Mouse (Mus musculus): ENCODE results near the gene Nktr. TPM values are rescaled to one million over a fixed set of nuclear protein-coding genes. Genes with fewer than 3 reads are reported as not detected.

Gene Nktr
- polyA plus RNA-seq, 1 experiment: 10.7 TPM

DNA sequence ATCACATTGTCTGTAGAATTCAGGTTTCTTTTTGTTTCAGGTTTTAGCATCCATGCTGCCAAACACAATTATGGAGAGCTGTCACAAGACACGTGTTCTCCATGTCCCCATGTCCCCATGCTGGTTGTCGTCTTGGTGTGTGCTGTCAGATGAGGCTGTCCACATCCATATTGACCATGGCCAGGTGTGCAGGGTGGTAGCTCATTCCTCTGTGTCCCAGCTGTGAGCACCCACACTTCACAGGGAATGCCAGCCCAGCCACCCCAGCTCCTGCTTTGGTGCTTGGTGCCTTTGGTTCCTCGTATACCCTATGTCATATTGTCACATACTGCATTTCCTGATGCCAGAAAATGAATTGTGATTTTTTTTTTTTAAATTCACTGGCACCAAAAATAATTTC lies 35.7 kb downstream of the Nktr start:
- no peak overlapping the region for H3K4me3 ChIP-seq (ENCODE audit: insufficient read depth, poor library complexity, severe bottlenecking)
- TF ChIP-seq CEBPB (IDR thresholded peaks at IDR 0.05; ENCODE audit: low read depth) (no peak), CTCF (IDR thresholded peaks at IDR 0.05; ENCODE audit: control insufficient read depth, insufficient read depth, insufficient read length) (no peak), MYOD1 (IDR thresholded peaks at IDR 0.05; ENCODE audit: control insufficient read depth, insufficient read length, low read depth) (no peak), MAX (IDR thresholded peaks at IDR 0.05) (no peak), MYOG (IDR thresholded peaks at IDR 0.05; ENCODE audit: control insufficient read depth, extremely low read depth, insufficient read length) (no peak), FOSL1 (IDR thresholded peaks at IDR 0.05; ENCODE audit: insufficient read depth, low read length, poor library complexity, severe bottlenecking) (no peak), USF1 (IDR thresholded peaks at IDR 0.05; ENCODE audit: low read depth) (no peak)
- no peaks in the 10 kb centered on the region for H3K79me3 ChIP-seq (ENCODE audit: low read depth)
- H3K36me3 ChIP-seq (ENCODE audit: control insufficient read depth, insufficient read depth): peaks cover 63% of the 10 kb centered on the region
- no peak overlapping the region for H3ac ChIP-seq (ENCODE audit: control insufficient read depth, insufficient read length, low read depth)
- no peaks in the 10 kb centered on the region for H3K27me3 ChIP-seq (ENCODE audit: control insufficient read depth, insufficient read depth, insufficient read length)
- no peaks in the 10 kb centered on the region for H3K79me2 ChIP-seq (ENCODE audit: control insufficient read depth, insufficient read depth)

DNA sequence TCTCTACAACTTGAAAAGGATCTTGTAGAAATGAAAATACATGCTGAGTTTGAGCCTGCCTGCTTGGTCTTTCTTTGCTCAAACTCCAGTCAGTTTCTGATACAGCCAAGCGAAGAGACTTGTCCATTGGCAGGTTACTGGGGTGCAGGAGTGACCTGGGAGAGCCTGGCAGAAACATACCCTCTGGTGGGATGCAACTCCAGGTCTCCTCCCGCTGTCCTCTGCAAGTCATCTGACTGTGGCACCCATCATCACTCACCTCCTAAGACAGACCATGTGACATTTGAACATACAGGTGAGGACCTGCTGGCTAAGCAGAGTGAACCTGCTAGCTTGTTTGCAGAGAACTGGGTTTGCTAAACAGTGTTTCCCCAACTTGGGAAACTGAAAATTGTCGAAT lies 37.8 kb downstream of the Nktr start:
- TF ChIP-seq MYOG (IDR thresholded peaks at IDR 0.05; ENCODE audit: control insufficient read depth, extremely low read depth, insufficient read length): no peak
- TF ChIP-seq USF1 (IDR thresholded peaks at IDR 0.05; ENCODE audit: low read depth): no peak
- no peak for TF ChIP-seq MAX (IDR thresholded peaks at IDR 0.05)
- TF ChIP-seq FOSL1 (IDR thresholded peaks at IDR 0.05; ENCODE audit: insufficient read depth, low read length, poor library complexity, severe bottlenecking): no peak
- no peak for TF ChIP-seq CEBPB (IDR thresholded peaks at IDR 0.05; ENCODE audit: low read depth)
- no peak for TF ChIP-seq MYOD1 (IDR thresholded peaks at IDR 0.05; ENCODE audit: control insufficient read depth, insufficient read length, low read depth)
- Histone ChIP-seq H3K4me3 (ENCODE audit: insufficient read depth, poor library complexity, severe bottlenecking) (no peak overlapping the region), H3ac (ENCODE audit: control insufficient read depth, insufficient read length, low read depth) (no peak overlapping the region), H3K79me3 (ENCODE audit: low read depth) (no peaks in the 10 kb centered on the region), H3K27me3 (ENCODE audit: control insufficient read depth, insufficient read depth, insufficient read length) (no peaks in the 10 kb centered on the region), H3K36me3 (ENCODE audit: control insufficient read depth, insufficient read depth) (peaks cover 42% of the 10 kb centered on the region), H3K79me2 (ENCODE audit: control insufficient read depth, insufficient read depth) (no peaks in the 10 kb centered on the region)

DNA sequence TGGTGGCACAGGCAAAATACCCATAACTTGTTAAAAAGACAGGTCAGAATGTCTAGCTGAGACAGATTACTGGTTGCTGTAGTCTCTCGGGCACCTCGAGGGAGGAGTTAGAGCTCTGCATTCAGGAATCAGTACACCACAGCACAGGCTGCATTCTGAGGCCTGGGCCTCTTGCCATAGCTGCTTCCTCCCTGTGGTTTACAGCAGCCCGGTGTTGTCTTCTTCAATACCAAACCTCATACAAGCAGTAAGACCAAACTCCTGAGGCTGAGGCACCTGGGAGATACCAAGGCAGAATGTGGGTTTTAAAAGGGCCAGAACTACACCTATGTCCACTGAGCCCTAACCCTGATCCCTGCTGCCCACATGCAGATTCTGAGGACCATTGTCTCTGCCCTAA lies 38.5 kb downstream of the Nktr start:
- no peaks in the 10 kb centered on the region for H3K79me3 ChIP-seq (ENCODE audit: low read depth)
- H3K36me3 ChIP-seq (ENCODE audit: control insufficient read depth, insufficient read depth): peaks cover 35% of the 10 kb centered on the region
- no peaks in the 10 kb centered on the region for H3K79me2 ChIP-seq (ENCODE audit: control insufficient read depth, insufficient read depth)
- H3K4me3 ChIP-seq (ENCODE audit: insufficient read depth, poor library complexity, severe bottlenecking): no peak overlapping the region
- TF ChIP-seq MYOD1 (IDR thresholded peaks at IDR 0.05; ENCODE audit: control insufficient read depth, insufficient read length, low read depth) (no peak), CEBPB (IDR thresholded peaks at IDR 0.05; ENCODE audit: low read depth) (no peak), USF1 (IDR thresholded peaks at IDR 0.05; ENCODE audit: low read depth) (no peak), CTCF (IDR thresholded peaks at IDR 0.05; ENCODE audit: control insufficient read depth, insufficient read depth, insufficient read length) (no peak), FOSL1 (IDR thresholded peaks at IDR 0.05; ENCODE audit: insufficient read depth, low read length, poor library complexity, severe bottlenecking) (no peak), MAX (IDR thresholded peaks at IDR 0.05) (no peak), MYOG (IDR thresholded peaks at IDR 0.05; ENCODE audit: control insufficient read depth, extremely low read depth, insufficient read length) (no peak)
- no peaks in the 10 kb centered on the region for H3K27me3 ChIP-seq (ENCODE audit: control insufficient read depth, insufficient read depth, insufficient read length)
- H3ac ChIP-seq (ENCODE audit: control insufficient read depth, insufficient read length, low read depth): no peak overlapping the region

DNA sequence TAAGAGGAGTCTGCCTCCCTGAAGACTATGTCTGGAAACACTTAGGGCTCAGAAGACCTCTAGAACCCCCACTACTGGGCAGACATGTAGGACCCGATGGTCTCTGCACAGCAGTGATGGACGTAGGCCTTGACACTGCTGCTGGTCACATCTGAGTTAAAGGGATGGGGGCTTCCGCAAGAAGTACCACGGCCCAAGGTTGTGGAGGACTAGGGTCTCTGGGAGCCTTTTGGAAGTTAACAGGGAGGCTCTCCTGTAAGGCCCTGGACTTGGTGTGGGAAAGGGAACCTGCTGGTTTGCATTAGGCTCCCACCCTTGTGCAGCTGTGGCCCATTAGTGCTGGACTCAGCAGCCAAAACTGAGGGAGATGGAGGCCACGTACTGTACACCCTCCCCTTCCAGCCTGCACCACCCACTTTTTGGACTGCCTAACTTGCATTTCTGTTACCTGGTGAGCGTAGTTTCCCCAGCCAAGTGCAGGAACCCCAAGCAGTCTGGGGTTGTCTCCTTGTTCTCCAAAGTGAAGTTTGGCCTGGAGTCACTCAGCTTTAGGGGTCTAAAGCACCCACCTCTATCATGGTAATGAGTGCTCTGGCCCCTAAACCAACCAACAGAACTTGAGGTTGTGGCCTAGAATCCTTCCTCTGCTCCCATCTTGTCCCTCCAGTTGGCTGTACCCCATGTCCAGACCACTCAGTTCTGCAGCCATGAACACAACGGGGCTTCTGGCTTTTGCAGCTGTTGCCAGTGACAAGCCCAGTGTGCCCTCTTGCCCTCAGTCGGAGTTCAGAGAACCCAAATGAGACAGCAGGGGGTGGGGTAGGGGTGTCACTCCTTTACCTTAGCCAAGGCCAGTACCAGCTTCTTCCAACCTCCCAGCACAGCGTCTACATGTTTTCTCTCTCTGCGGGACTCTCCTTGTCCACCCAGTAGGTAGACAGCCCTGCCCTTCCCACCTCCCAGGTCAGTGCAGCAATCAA lies 39.2 kb downstream of the Nktr start:
- no peak for TF ChIP-seq MYOD1 (IDR thresholded peaks at IDR 0.05; ENCODE audit: control insufficient read depth, insufficient read length, low read depth)
- TF ChIP-seq FOSL1 (IDR thresholded peaks at IDR 0.05; ENCODE audit: insufficient read depth, low read length, poor library complexity, severe bottlenecking): no peak
- TF ChIP-seq MYOG (IDR thresholded peaks at IDR 0.05; ENCODE audit: control insufficient read depth, extremely low read depth, insufficient read length): no peak
- TF ChIP-seq USF1 (IDR thresholded peaks at IDR 0.05; ENCODE audit: low read depth): no peak
- no peak for TF ChIP-seq CTCF (IDR thresholded peaks at IDR 0.05; ENCODE audit: control insufficient read depth, insufficient read depth, insufficient read length)
- TF ChIP-seq CEBPB (IDR thresholded peaks at IDR 0.05; ENCODE audit: low read depth): no peak
- TF ChIP-seq MAX (IDR thresholded peaks at IDR 0.05): no peak
- Histone ChIP-seq H3K79me2 (ENCODE audit: control insufficient read depth, insufficient read depth) (no peaks in the 10 kb centered on the region), H3K4me3 (ENCODE audit: insufficient read depth, poor library complexity, severe bottlenecking) (no peak overlapping the region), H3K36me3 (ENCODE audit: control insufficient read depth, insufficient read depth) (peaks cover 28% of the 10 kb centered on the region), H3K27me3 (ENCODE audit: control insufficient read depth, insufficient read depth, insufficient read length) (no peaks in the 10 kb centered on the region), H3ac (ENCODE audit: control insufficient read depth, insufficient read length, low read depth) (no peak overlapping the region), H3K79me3 (ENCODE audit: low read depth) (no peaks in the 10 kb centered on the region)

DNA sequence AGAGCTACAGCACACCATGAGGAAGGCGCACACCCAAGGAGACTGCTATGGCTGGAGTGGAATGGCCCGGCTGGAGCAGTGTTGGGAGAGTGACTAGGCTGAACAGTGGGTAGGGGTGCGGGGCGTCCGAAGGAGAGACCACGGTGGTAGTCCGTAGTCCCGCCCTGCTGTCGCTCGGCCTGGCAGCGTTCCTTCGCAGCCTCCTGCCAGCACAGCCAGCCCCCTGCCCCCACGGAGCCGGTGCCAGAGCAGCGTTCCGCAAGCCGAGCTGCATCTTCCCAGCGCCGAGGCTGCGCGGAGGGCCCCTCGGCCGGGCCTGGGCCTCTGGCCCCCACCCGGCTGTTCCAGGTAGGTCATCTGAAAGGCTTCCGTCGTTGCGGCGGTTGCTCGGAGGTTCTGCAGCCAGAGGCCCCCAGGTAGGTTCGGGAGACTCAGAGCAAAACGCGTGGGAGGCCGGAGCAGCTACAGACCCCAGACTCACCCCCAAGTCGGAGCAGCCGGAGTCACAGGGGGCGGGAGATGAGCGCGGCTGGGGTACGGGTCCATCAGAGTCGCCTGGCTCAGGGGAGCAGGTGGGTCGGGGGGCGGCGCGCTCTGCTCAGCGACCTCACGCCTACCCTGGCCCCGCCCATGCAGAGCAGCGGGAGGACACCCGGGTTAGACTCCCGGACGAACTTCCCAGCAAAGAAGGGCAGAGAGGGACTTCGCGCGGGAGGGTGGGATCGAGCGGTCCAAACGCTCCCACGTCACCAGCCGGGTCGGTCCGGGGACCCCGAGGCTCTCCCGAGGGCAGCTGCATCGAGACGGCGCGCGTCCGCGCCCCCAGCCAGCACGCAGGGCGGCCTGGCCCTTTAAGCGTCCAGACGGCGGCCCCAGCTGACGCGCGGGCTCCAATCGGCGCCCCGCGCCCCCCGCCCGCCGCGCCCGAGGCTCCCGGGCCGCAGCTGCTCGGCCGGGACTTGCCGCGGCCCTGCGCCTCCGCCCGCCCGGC lies 40.4 kb downstream of the Nktr start, which contains the start of gene Zfp651:
TSS of gene Zfp651 (plus strand) at position 240 of the 991 bp plus-strand sequence.
- Histone ChIP-seq H3K79me3 (ENCODE audit: low read depth) (no peaks in the 10 kb centered on the region), H3K36me3 (ENCODE audit: control insufficient read depth, insufficient read depth) (peaks cover 16% of the 10 kb centered on the region), H3K4me3 (ENCODE audit: insufficient read depth, poor library complexity, severe bottlenecking) (peak within 1 kb of the TSS; percentile 36), H3ac (ENCODE audit: control insufficient read depth, insufficient read length, low read depth) (peak within 1 kb of the TSS; percentile 82), H3K27me3 (ENCODE audit: control insufficient read depth, insufficient read depth, insufficient read length) (no peaks in the 10 kb centered on the region), H3K79me2 (ENCODE audit: control insufficient read depth, insufficient read depth) (no peaks in the 10 kb centered on the region)
- TF ChIP-seq CEBPB (IDR thresholded peaks at IDR 0.05; ENCODE audit: low read depth) (no peak), MYOG (IDR thresholded peaks at IDR 0.05; ENCODE audit: control insufficient read depth, extremely low read depth, insufficient read length) (no peak), MYOD1 (IDR thresholded peaks at IDR 0.05; ENCODE audit: control insufficient read depth, insufficient read length, low read depth) (no peak), USF1 (IDR thresholded peaks at IDR 0.05; ENCODE audit: low read depth) (no peak), CTCF (IDR thresholded peaks at IDR 0.05; ENCODE audit: control insufficient read depth, insufficient read depth, insufficient read length) (no peak), MAX (IDR thresholded peaks at IDR 0.05) (no peak), FOSL1 (IDR thresholded peaks at IDR 0.05; ENCODE audit: insufficient read depth, low read length, poor library complexity, severe bottlenecking) (no peak)
